Mouse (Mus musculus) kidney, postnatal 0 days (tissue): ENCODE data around the gene Camsap1. TPM values are rescaled to one million over a fixed set of nuclear protein-coding genes. Genes with fewer than 3 reads are reported as not detected.

Experiments
- ATAC-seq: fragments of 200-750 bp; cut with Nextera tagmentation; replicated peaks from 2 replicates; pipeline ENCODE4 v1.8.0; 2017; ENCODE audit warnings: low read depth, moderate number of reproducible peaks, moderate TSS enrichment, moderate library complexity; ENCODE audit not compliant: low FRiP score
- DNase-seq: peaks from one replicate; pipeline ENCODE4 v3.0.0-alpha.2; 2016; ENCODE audit warnings: low spot score
- H3K27ac ChIP-seq: fragments of 300-500 bp; sonication (generic); 2 replicates; pipeline ENCODE4 v1.5.1; 2014; ENCODE audit warnings: mild to moderate bottlenecking
- H3K27me3 ChIP-seq: fragments of 300-500 bp; sonication (generic); 2 replicates; pipeline ENCODE4 v1.6.1; 2014; ENCODE audit warnings: low read length, mixed read lengths; ENCODE audit not compliant: insufficient read depth
- H3K36me3 ChIP-seq: fragments of 300-500 bp; sonication (generic); 2 replicates; pipeline ENCODE4 v1.6.1; 2014; ENCODE audit warnings: low read length, mixed read lengths; ENCODE audit not compliant: insufficient read depth
- H3K4me1 ChIP-seq: fragments of 300-500 bp; sonication (generic); replicated peaks from 2 replicates; pipeline ENCODE4 v1.6.1; 2014; ENCODE audit warnings: antibody characterized with exemption, low read length, mixed read lengths; ENCODE audit not compliant: insufficient read depth
- H3K4me2 ChIP-seq: fragments of 300-500 bp; sonication (generic); 2 replicates; pipeline ENCODE4 v1.6.1; 2014; ENCODE audit warnings: mild to moderate bottlenecking, low read length, moderate library complexity, mixed read lengths
- H3K4me3 ChIP-seq: fragments of 300-500 bp; sonication (generic); replicated peaks from 2 replicates; pipeline ENCODE4 v1.5.1; 2014; ENCODE audit warnings: low read depth, low read length
- H3K9ac ChIP-seq: fragments of 300-500 bp; sonication (generic); 2 replicates; pipeline ENCODE4 v1.6.1; 2014; ENCODE audit warnings: low read depth, low read length
- H3K9me3 ChIP-seq: fragments of 300-500 bp; sonication (generic); replicated peaks from 2 replicates; pipeline ENCODE4 v1.6.1; 2016; ENCODE audit warnings: low read length, inconsistent platforms, mixed read lengths
- CTCF ChIP-seq: IDR thresholded peaks from 2 replicates; pipeline ENCODE4 v1.5.1; 2016; ENCODE audit warnings: antibody characterized with exemption, low read depth, mild to moderate bottlenecking, moderate library complexity
- WGBS: fragments of 180-500 bp; shearing (Covaris S2); extraction: QIAGEN DNeasy Blood & Tissue Kit; methylation state at CpG from one replicate; pipeline ENCODE4 v1.1.7; 2014; 5-methylcytosine and 5-hydroxymethylcytosine counted together
- polyA plus RNA-seq: library from polyadenylated mRNA; unstranded; fragments of >200 nt; fragmentation: Nextera tagmentation; extraction: Ambion mirVana; gene quantifications from 2 replicates; pipeline ENCODE4 v1.2.1, GENCODE M21; 2015

Gene Camsap1
- polyA plus RNA-seq, 1 experiment from 2014 or later = 9.1 TPM

- WGBS = 5% methylated on average over 49 of the region's 50 CpGs
- H3K4me3 ChIP-seq = peak within 1 kb of the TSS; percentile 68
Measured at GRCm38 (mm10) chr2:26021561-26022257, 38.6 kb upstream of the Camsap1 start, which contains the start of gene Ubac1. Ubac1 (minus strand) TSS chr2:26021747.

GRCm38 (mm10) chr2:26020714-26021560, 37.9 kb upstream of the Camsap1 start:
- Histone ChIP-seq H3K9me3 (no peaks in the 10 kb centered on the region), H3K4me1 (no peaks in the 10 kb centered on the region; the same call in 1 of the 2 replicates), H3K27ac (peak overlapping the region; percentile 87), H3K9ac (peak overlapping the region; percentile 73), H3K4me3 (peak overlapping the region; percentile 68), H3K27me3 (no peaks in the 10 kb centered on the region), H3K36me3 (peaks cover 2% of the 10 kb centered on the region; the same call in 1 of the 2 replicates), H3K4me2 (peak overlapping the region; percentile 88)
- ATAC-seq = peak; percentile 19
- DNase-seq = peak; percentile 58
- 1% methylated on average over 38 of the region's 38 CpGs for WGBS
- TF ChIP-seq CTCF = no peak

More at GRCm38 (mm10) chr2:26021561-26022257, 38.6 kb upstream of the Camsap1 start, which contains the start of gene Ubac1:
- no peak for TF ChIP-seq CTCF
- Histone ChIP-seq H3K27me3 (no peaks in the 10 kb centered on the region), H3K9ac (peak within 1 kb of the TSS; percentile 73), H3K4me2 (peak within 1 kb of the TSS; percentile 88), H3K4me1 (no peaks in the 10 kb centered on the region; the same call in 1 of the 2 replicates), H3K36me3 (no peaks in the 10 kb centered on the region; the same call in 1 of the 2 replicates), H3K9me3 (no peaks in the 10 kb centered on the region), H3K27ac (peak within 1 kb of the TSS; percentile 87)
- ATAC-seq (peak; percentile 94), DNase-seq (peak; percentile 94)

- no peak overlapping the region for H3K27ac ChIP-seq
- H3K4me2 ChIP-seq = no peak overlapping the region
- no peaks in the 10 kb centered on the region; the same call in 1 of the 2 replicates for H3K4me1 ChIP-seq
- no peak for DNase-seq
- peaks cover 6% of the 10 kb centered on the region; the same call in 1 of the 2 replicates for H3K36me3 ChIP-seq
- H3K27me3 ChIP-seq = no peaks in the 10 kb centered on the region
- no peak for ATAC-seq
- no peak overlapping the region for H3K9ac ChIP-seq
- no peak for TF ChIP-seq CTCF
- no peak overlapping the region for H3K4me3 ChIP-seq
- no peaks in the 10 kb centered on the region for H3K9me3 ChIP-seq
- 73% methylated on average over 3 of the region's 3 CpGs for WGBS
Measured at GRCm38 (mm10) chr2:26019923-26020322, 36.8 kb upstream of the Camsap1 start.

GRCm38 (mm10) chr2:26017326-26017725, 34.2 kb upstream of the Camsap1 start:
- H3K9ac ChIP-seq = no peak overlapping the region
- no peak overlapping the region for H3K27ac ChIP-seq
- no peak overlapping the region for H3K4me2 ChIP-seq
- H3K27me3 ChIP-seq = no peaks in the 10 kb centered on the region
- DNase-seq (no peak), ATAC-seq (no peak)
- peaks cover 31% of the 10 kb centered on the region for H3K36me3 ChIP-seq
- no peaks in the 10 kb centered on the region; the same call in 1 of the 2 replicates for H3K4me1 ChIP-seq
- no peaks in the 10 kb centered on the region for H3K9me3 ChIP-seq
- WGBS = 80% methylated on average over 4 of the region's 4 CpGs
- H3K4me3 ChIP-seq = no peak overlapping the region
- no peak for TF ChIP-seq CTCF

- peaks cover 57% of the 10 kb centered on the region for H3K36me3 ChIP-seq
- no peak for ATAC-seq
- 97% methylated on average over 3 of the region's 3 CpGs for WGBS
Measured at GRCm38 (mm10) chr2:26013674-26014073, 30.6 kb upstream of the Camsap1 start.

GRCm38 (mm10) chr2:26011420-26011819, 28.3 kb upstream of the Camsap1 start:
- H3K4me3 ChIP-seq = no peak overlapping the region
- ATAC-seq (no peak), DNase-seq (no peak)
- H3K4me2 ChIP-seq = no peak overlapping the region
- H3K9ac ChIP-seq = no peak overlapping the region
- no peak overlapping the region for H3K27ac ChIP-seq
- no peaks in the 10 kb centered on the region for H3K27me3 ChIP-seq
- 62% methylated on average over 1 of the region's 1 CpGs for WGBS
- no peaks in the 10 kb centered on the region for H3K4me1 ChIP-seq
- H3K9me3 ChIP-seq = no peaks in the 10 kb centered on the region
- no peak for TF ChIP-seq CTCF
- peaks cover 76% of the 10 kb centered on the region for H3K36me3 ChIP-seq

More at GRCm38 (mm10) chr2:26013674-26014073, 30.6 kb upstream of the Camsap1 start:
- no peak overlapping the region for H3K27ac ChIP-seq
- H3K4me1 ChIP-seq = no peaks in the 10 kb centered on the region; the same call in 1 of the 2 replicates
- no peaks in the 10 kb centered on the region for H3K9me3 ChIP-seq
- H3K9ac ChIP-seq = no peak overlapping the region
- H3K4me3 ChIP-seq = no peak overlapping the region
- TF ChIP-seq CTCF = no peak
- DNase-seq = no peak
- H3K27me3 ChIP-seq = no peaks in the 10 kb centered on the region
- no peak overlapping the region for H3K4me2 ChIP-seq
